Mouse (Mus musculus) kidney, adult 2 months (tissue): ENCODE data around the gene Dlgap5.

Experiments
- CTCF ChIP-seq: fragments of 200-500 bp; conservative IDR thresholded peaks from 2 replicates; pipeline ENCODE4 v1.5.1; 2011; ENCODE audit warnings: low read depth, mild to moderate bottlenecking, control low read depth, low read length, moderate library complexity, mixed read lengths; ENCODE audit not compliant: insufficient read depth, insufficient read length
- POLR2A ChIP-seq: fragments of 200-500 bp; IDR thresholded peaks from one replicate; pipeline ENCODE4 v1.6.1; 2011; ENCODE audit warnings: low read depth, low read length, control low read depth

DNA sequence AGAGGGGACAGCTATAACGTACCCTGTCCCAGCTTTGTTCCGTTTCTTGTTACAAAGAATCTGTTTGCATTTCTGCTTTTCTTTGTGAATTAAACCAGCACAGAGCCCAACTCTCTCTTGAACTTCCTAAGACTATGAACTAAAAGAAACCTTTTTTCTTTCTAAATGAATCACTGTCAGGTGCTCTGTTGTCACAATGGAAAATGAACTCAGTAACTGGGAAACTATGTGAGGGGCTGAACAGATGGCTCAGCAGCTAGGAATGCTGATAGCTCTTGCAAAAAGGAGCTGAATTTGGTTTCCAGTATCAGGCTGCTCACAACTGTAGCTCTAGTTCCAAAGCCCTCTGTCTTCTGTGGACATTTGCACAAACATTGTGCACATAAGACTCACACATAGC is 67.2 kb downstream of the Dlgap5 start:
- TF ChIP-seq CTCF (no peak), POLR2A (no peak)
